Mouse (Mus musculus): ENCODE results near the gene Trmt2a.
"Not testable (repeated sequence)": the region's sequence is repeated elsewhere in the genome, so short reads cannot be mapped to it uniquely, and the experiment has no call there.

Gene Trmt2a

DNA sequence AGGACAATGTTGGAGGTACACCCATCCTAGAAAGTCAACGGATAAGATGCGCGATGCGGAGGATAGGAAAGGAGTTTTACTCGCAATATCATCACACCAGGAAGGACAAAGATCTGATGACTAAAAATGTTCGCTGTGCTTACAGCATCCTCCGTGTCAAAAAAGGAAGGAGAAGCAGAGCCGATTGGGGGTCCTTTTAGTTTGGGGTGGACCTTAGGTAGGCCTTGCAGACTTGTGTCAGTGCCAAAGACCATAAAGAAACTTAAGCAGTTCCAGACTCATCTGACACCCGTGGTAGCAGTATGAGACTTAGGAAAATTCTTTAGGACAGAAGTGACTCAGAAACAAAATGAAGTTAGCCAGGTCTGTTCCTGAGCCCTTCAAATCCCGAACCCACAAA is 41.1 kb downstream of the Trmt2a start:
- DNase-seq, result not testable (repeated sequence)

Measured in right cerebral cortex, adult 18-20 months (tissue).